ENCODE assay signal across 30 mouse cellular contexts in genomic region chr3:152886749-152887148, GRCm38 (mm10).
DNase-seq lines count a peak whose midpoint lies in the region; ATAC-seq lines count a peak whose summit lies in the region.
"Had no signal": no experiment of that assay in that cellular context is flagged by ENCODE, and none has a peak within 500 bp of the region (broad histone marks: within the 10 kb centered on the region; RNA-seq: fewer than 3 reads in every experiment).

No protein-coding gene starts in this region.

- H3K36me3 ChIP-seq in kidney, embryonic 15.5 days, result no peaks in the 10 kb centered on the region
- H3K36me3 ChIP-seq: embryonic facial prominence, embryonic 13.5 days; forebrain, embryonic 10.5 days; forebrain, embryonic 15.5 days; hindbrain, embryonic 13.5 days; liver, embryonic 12.5 days; midbrain, embryonic 13.5 days had no signal

- peak; percentile 77 for ATAC-seq in CD4-positive, CD25-positive, alpha-beta regulatory T cell, adult 4 months
- no peak for ATAC-seq in kidney, embryonic 15.5 days (replicated peaks; ENCODE audit: low FRiP score)
- ATAC-seq: forebrain, embryonic 15.5 days; liver, embryonic 12.5 days; midbrain, embryonic 13.5 days had no signal

- no peak overlapping the region for H3K9ac ChIP-seq in kidney, embryonic 15.5 days
- H3K9ac ChIP-seq: embryonic facial prominence, embryonic 13.5 days; forebrain, embryonic 15.5 days; hindbrain, embryonic 13.5 days; liver, embryonic 12.5 days; liver, postnatal 0 days; midbrain, embryonic 13.5 days had no signal

- H3K27me3 ChIP-seq in kidney, embryonic 15.5 days, result no peaks in the 10 kb centered on the region
- H3K27me3 ChIP-seq: embryonic facial prominence, embryonic 13.5 days; forebrain, embryonic 15.5 days; hindbrain, embryonic 13.5 days; liver, embryonic 12.5 days; midbrain, embryonic 13.5 days had no signal

- no peaks in the 10 kb centered on the region for H3K9me3 ChIP-seq in kidney, embryonic 15.5 days (replicated peaks)
- H3K9me3 ChIP-seq: embryonic facial prominence, embryonic 13.5 days; forebrain, embryonic 10.5 days; forebrain, embryonic 15.5 days; hindbrain, embryonic 13.5 days; liver, embryonic 12.5 days; megakaryocyte, embryonic 14.5 days; midbrain, embryonic 13.5 days had no signal

- no peak overlapping the region for H3K4me3 ChIP-seq in kidney, embryonic 15.5 days (replicated peaks)
- H3K4me3 ChIP-seq: embryonic facial prominence, embryonic 13.5 days; forebrain, embryonic 10.5 days; forebrain, embryonic 15.5 days; hindbrain, embryonic 13.5 days; liver, embryonic 12.5 days; megakaryocyte, embryonic 14.5 days; midbrain, embryonic 13.5 days had no signal

- peaks cover 1% of the 10 kb centered on the region for H3K4me1 ChIP-seq in kidney, embryonic 15.5 days

- no peak overlapping the region for H3K27ac ChIP-seq in kidney, embryonic 15.5 days
- H3K27ac ChIP-seq: embryonic facial prominence, embryonic 13.5 days; forebrain, embryonic 10.5 days; forebrain, embryonic 15.5 days; hindbrain, embryonic 13.5 days; liver, embryonic 12.5 days; midbrain, embryonic 13.5 days had no signal

- peak; percentile 13 to 71 for DNase-seq in adrenal gland, adult (ENCODE audit: inconsistent age in 2 of 2, low spot score in 1 of 2)
- no peak for DNase-seq in adrenal gland, postnatal 14 days
- DNase-seq in 3134 (ENCODE audit: extremely low read depth, insufficient read length, low spot score), result peak; percentile 58
- DNase-seq in induced T-regulatory cell, adult 2 months (ENCODE audit: low read depth), result peak; percentile 67
- DNase-seq in layer of hippocampus, adult 18-20 months (ENCODE audit: low spot score in 2 of 2), result no peak
- no peak for DNase-seq in left cerebral cortex, adult 8-10 months (ENCODE audit: low spot score in 2 of 2)
- DNase-seq: adrenal gland, postnatal 25 days; cerebellum, adult 18-20 months; cerebellum, postnatal 10 days; gastrocnemius, postnatal 25 days; heart, adult 18-20 months; heart, postnatal 4 days; kidney, adult 18-20 months; kidney, postnatal 4 days; left cerebral cortex, postnatal 4 days; liver, postnatal 0 days; lung, postnatal 4 days; right cerebral cortex, postnatal 25 days; spleen, adult 18-20 months; thymus, postnatal 14 days had no signal

- H3K4me2 ChIP-seq in kidney, embryonic 15.5 days, result no peak overlapping the region
- H3K4me2 ChIP-seq: embryonic facial prominence, embryonic 13.5 days; forebrain, embryonic 15.5 days; heart, embryonic 11.5 days; hindbrain, embryonic 13.5 days; liver, embryonic 12.5 days; midbrain, embryonic 13.5 days had no signal

Comparison
In these comparisons a context has a peak if more than half of its experiments do, and no peak if none do; other contexts are left out.
1. DNase-seq: peak in adrenal gland, adult (2 of 2), 3134 (single experiment) and induced T-regulatory cell, adult 2 months (single experiment); none in adrenal gland, postnatal 14 days (single experiment), layer of hippocampus, adult 18-20 months (0 of 2) and left cerebral cortex, adult 8-10 months (0 of 2).